Mouse (Mus musculus) heart, postnatal 0 days (tissue): ENCODE data around the gene Grid1.

Experiments
- CTCF ChIP-seq: IDR thresholded peaks from 2 replicates; pipeline ENCODE4 v1.5.1; 2016; ENCODE audit warnings: antibody characterized with exemption, control low read depth, low read depth
- EP300 ChIP-seq: IDR thresholded peaks from 2 replicates; pipeline ENCODE4 v1.6.1; 2016; ENCODE audit warnings: antibody characterized with exemption, low read depth

- TF ChIP-seq CTCF, result no peak
- TF ChIP-seq EP300, result no peak
Measured at GRCm38 (mm10) chr14:34945471-34946313, 125.8 kb downstream of the Grid1 start.
